Mouse (Mus musculus) limb, embryonic 15.5 days (tissue): ENCODE results near the gene Exoc3l4. TPM values are rescaled to one million over a fixed set of nuclear protein-coding genes. Genes with fewer than 3 reads are reported as not detected.

Experiments used
- ATAC-seq: fragments of 200-750 bp; cut with Nextera tagmentation; 2 replicates; pipeline ENCODE4 v1.8.0; 2017; ENCODE audit warnings: low read depth, moderate TSS enrichment; ENCODE audit not compliant: insufficient number of reproducible peaks, low FRiP score, low TSS enrichment
- H3K27ac ChIP-seq: fragments of 300-500 bp; sonication (generic); 2 replicates; pipeline ENCODE4 v1.5.1; 2015; ENCODE audit warnings: moderate library complexity, mild to moderate bottlenecking, inconsistent platforms
- H3K27me3 ChIP-seq: fragments of 300-500 bp; sonication (generic); 2 replicates; pipeline ENCODE4 v1.6.1; 2015; ENCODE audit warnings: inconsistent platforms
- H3K36me3 ChIP-seq: fragments of 300-500 bp; sonication (generic); 2 replicates; pipeline ENCODE4 v1.6.1; 2015; ENCODE audit warnings: inconsistent platforms
- H3K4me1 ChIP-seq: fragments of 300-500 bp; sonication (generic); 2 replicates; pipeline ENCODE4 v1.6.1; 2015; ENCODE audit warnings: inconsistent platforms
- H3K4me2 ChIP-seq: fragments of 300-500 bp; sonication (generic); 2 replicates; pipeline ENCODE4 v1.6.1; 2015; ENCODE audit warnings: mild to moderate bottlenecking, inconsistent platforms
- H3K4me3 ChIP-seq: fragments of 300-500 bp; sonication (generic); 2 replicates; pipeline ENCODE4 v1.5.1; 2015; ENCODE audit warnings: mild to moderate bottlenecking, inconsistent platforms
- H3K9ac ChIP-seq: fragments of 300-500 bp; sonication (generic); 2 replicates; pipeline ENCODE4 v1.6.1; 2015; ENCODE audit warnings: inconsistent platforms
- H3K9me3 ChIP-seq: fragments of 300-500 bp; sonication (generic); 2 replicates; pipeline ENCODE4 v1.6.1; 2016; ENCODE audit warnings: inconsistent platforms
- WGBS: fragments of 180-500 bp; shearing (Covaris S2); methylation state at CpG from one replicate; pipeline ENCODE4 v1.1.7; 2015; 5-methylcytosine and 5-hydroxymethylcytosine counted together
- polyA plus RNA-seq: library from polyadenylated mRNA; unstranded; fragments of >200 nt; fragmentation: Nextera tagmentation; extraction: Ambion mirVana; gene quantifications from 2 replicates; pipeline ENCODE4 v1.2.1, GENCODE M21; 2015

The Exoc3l4 gene
- polyA plus RNA-seq, 1 experiment from 2014 or later = 6.4 TPM

- Histone ChIP-seq H3K4me2 (no peak overlapping the region), H3K9me3 (no peaks in the 10 kb centered on the region), H3K4me1 (peaks cover 56% of the 10 kb centered on the region), H3K27me3 (peaks cover 98% of the 10 kb centered on the region), H3K9ac (no peak overlapping the region), H3K36me3 (no peaks in the 10 kb centered on the region), H3K27ac (no peak overlapping the region), H3K4me3 (no peak overlapping the region)
- 24% methylated on average over 22 of the region's 22 CpGs for WGBS
- ATAC-seq = no peak
Measured at GRCm38 (mm10) chr12:111447898-111448760, 31.3 kb downstream of the Exoc3l4 start.

GRCm38 (mm10) chr12:111448931-111449705 is 32.3 kb downstream of the Exoc3l4 start:
- no peak for ATAC-seq
- no peak overlapping the region for H3K4me3 ChIP-seq
- H3K36me3 ChIP-seq = no peaks in the 10 kb centered on the region
- no peaks in the 10 kb centered on the region for H3K9me3 ChIP-seq
- 14% methylated on average over 13 of the region's 14 CpGs for WGBS
- H3K27me3 ChIP-seq = peaks cover 96% of the 10 kb centered on the region
- no peak overlapping the region for H3K4me2 ChIP-seq
- H3K9ac ChIP-seq = no peak overlapping the region
- H3K4me1 ChIP-seq = peaks cover 57% of the 10 kb centered on the region
- H3K27ac ChIP-seq = no peak overlapping the region

- Histone ChIP-seq H3K4me3 (no peak overlapping the region), H3K4me2 (no peak overlapping the region), H3K9ac (no peak overlapping the region), H3K9me3 (no peaks in the 10 kb centered on the region), H3K4me1 (peaks cover 65% of the 10 kb centered on the region), H3K36me3 (no peaks in the 10 kb centered on the region), H3K27ac (no peak overlapping the region), H3K27me3 (peaks cover 83% of the 10 kb centered on the region)
- no peak for ATAC-seq
- WGBS = 41% methylated on average over 6 of the region's 6 CpGs
Measured at GRCm38 (mm10) chr12:111450359-111450758, 33.5 kb downstream of the Exoc3l4 start.

- Histone ChIP-seq H3K9me3 (no peaks in the 10 kb centered on the region), H3K4me3 (no peak overlapping the region), H3K4me1 (peaks cover 58% of the 10 kb centered on the region), H3K36me3 (no peaks in the 10 kb centered on the region), H3K27me3 (peaks cover 74% of the 10 kb centered on the region), H3K9ac (no peak overlapping the region), H3K27ac (no peak overlapping the region), H3K4me2 (no peak overlapping the region)
- WGBS = 67% methylated on average over 7 of the region's 7 CpGs
- no peak for ATAC-seq
Measured at GRCm38 (mm10) chr12:111451561-111451960, 34.7 kb downstream of the Exoc3l4 start.

- 17% methylated on average over 4 of the region's 4 CpGs for WGBS
- 0 out of 2 replicates have a peak overlapping the region, but pooled peaks have one; percentile 17 for H3K27ac ChIP-seq
- H3K36me3 ChIP-seq = no peaks in the 10 kb centered on the region
- H3K9ac ChIP-seq = no peak overlapping the region
- ATAC-seq = no peak
- H3K27me3 ChIP-seq = peaks cover 70% of the 10 kb centered on the region
- H3K4me2 ChIP-seq = no peak overlapping the region
- H3K4me1 ChIP-seq = peaks cover 41% of the 10 kb centered on the region
- H3K9me3 ChIP-seq = no peaks in the 10 kb centered on the region
- H3K4me3 ChIP-seq = no peak overlapping the region
Measured at GRCm38 (mm10) chr12:111454021-111454420, 37.2 kb downstream of the Exoc3l4 start.

GRCm38 (mm10) chr12:111454543-111455280 is 37.9 kb downstream of the Exoc3l4 start:
- Histone ChIP-seq H3K9ac (no peak overlapping the region), H3K9me3 (no peaks in the 10 kb centered on the region), H3K36me3 (no peaks in the 10 kb centered on the region), H3K4me1 (peaks cover 34% of the 10 kb centered on the region), H3K27ac (0 out of 2 replicates have a peak overlapping the region, but pooled peaks have one; percentile 17), H3K27me3 (peaks cover 68% of the 10 kb centered on the region), H3K4me2 (no peak overlapping the region), H3K4me3 (no peak overlapping the region)
- ATAC-seq = no peak
- 48% methylated on average over 10 of the region's 10 CpGs for WGBS

GRCm38 (mm10) chr12:111455311-111455846 is 38.6 kb downstream of the Exoc3l4 start:
- no peaks in the 10 kb centered on the region for H3K36me3 ChIP-seq
- no peak for ATAC-seq
- H3K4me3 ChIP-seq = no peak overlapping the region
- no peak overlapping the region for H3K4me2 ChIP-seq
- H3K27me3 ChIP-seq = peaks cover 66% of the 10 kb centered on the region
- peaks cover 28% of the 10 kb centered on the region for H3K4me1 ChIP-seq
- H3K9ac ChIP-seq = no peak overlapping the region
- 50% methylated on average over 12 of the region's 12 CpGs for WGBS
- H3K9me3 ChIP-seq = no peaks in the 10 kb centered on the region
- no peak overlapping the region for H3K27ac ChIP-seq

GRCm38 (mm10) chr12:111455860-111456259 is 39.0 kb downstream of the Exoc3l4 start:
- H3K4me3 ChIP-seq = no peak overlapping the region
- no peak overlapping the region for H3K4me2 ChIP-seq
- 57% methylated on average over 8 of the region's 8 CpGs for WGBS
- peaks cover 66% of the 10 kb centered on the region for H3K27me3 ChIP-seq
- no peaks in the 10 kb centered on the region for H3K9me3 ChIP-seq
- no peak for ATAC-seq
- no peak overlapping the region for H3K27ac ChIP-seq
- H3K9ac ChIP-seq = no peak overlapping the region
- H3K4me1 ChIP-seq = peaks cover 24% of the 10 kb centered on the region
- no peaks in the 10 kb centered on the region for H3K36me3 ChIP-seq

- no peak overlapping the region for H3K4me2 ChIP-seq
- H3K4me3 ChIP-seq = no peak overlapping the region
- no peak for ATAC-seq
- H3K9ac ChIP-seq = no peak overlapping the region
- no peaks in the 10 kb centered on the region for H3K36me3 ChIP-seq
- peaks cover 21% of the 10 kb centered on the region for H3K4me1 ChIP-seq
- no peaks in the 10 kb centered on the region for H3K9me3 ChIP-seq
- 70% methylated on average over 1 of the region's 1 CpGs for WGBS
- H3K27me3 ChIP-seq = peaks cover 49% of the 10 kb centered on the region
- no peak overlapping the region for H3K27ac ChIP-seq
Measured at GRCm38 (mm10) chr12:111457742-111458141, 40.9 kb downstream of the Exoc3l4 start.

GRCm38 (mm10) chr12:111463570-111463969 is 46.8 kb downstream of the Exoc3l4 start:
- 78% methylated on average over 7 of the region's 7 CpGs for WGBS
- Histone ChIP-seq H3K4me3 (no peak overlapping the region), H3K9ac (no peak overlapping the region), H3K9me3 (no peaks in the 10 kb centered on the region), H3K4me1 (peaks cover 4% of the 10 kb centered on the region; the same call in 1 of the 2 replicates), H3K36me3 (no peaks in the 10 kb centered on the region), H3K4me2 (no peak overlapping the region), H3K27ac (no peak overlapping the region), H3K27me3 (peaks cover 25% of the 10 kb centered on the region)
- ATAC-seq = no peak

- ATAC-seq = no peak
- Histone ChIP-seq H3K4me1 (peaks cover 4% of the 10 kb centered on the region), H3K27me3 (peaks cover 10% of the 10 kb centered on the region; the same call in 1 of the 2 replicates), H3K4me2 (no peak overlapping the region), H3K9ac (no peak overlapping the region), H3K36me3 (no peaks in the 10 kb centered on the region), H3K27ac (no peak overlapping the region), H3K4me3 (no peak overlapping the region), H3K9me3 (no peaks in the 10 kb centered on the region)
- 94% methylated on average over 3 of the region's 3 CpGs for WGBS
Measured at GRCm38 (mm10) chr12:111466369-111466768, 49.6 kb downstream of the Exoc3l4 start.
